Mouse (Mus musculus) forebrain, embryonic 16.5 days (tissue): ENCODE measurements around the gene Pigm. TPM values are rescaled to one million over a fixed set of nuclear protein-coding genes. Genes with fewer than 3 reads are reported as not detected.

Experiments
- ATAC-seq: fragments of 200-750 bp; cut with Nextera tagmentation; 2 replicates; pipeline ENCODE4 v1.8.0; 2017; ENCODE audit warnings: mild to moderate bottlenecking, moderate library complexity
- H3K27ac ChIP-seq: fragments of 300-500 bp; sonication (generic); 2 replicates; pipeline ENCODE4 v1.5.1; 2014; ENCODE audit warnings: low read length, control low read depth
- H3K27me3 ChIP-seq: fragments of 300-500 bp; sonication (generic); replicated peaks from 2 replicates; pipeline ENCODE4 v1.6.1; 2014; ENCODE audit warnings: low read length; ENCODE audit not compliant: control insufficient read depth, insufficient read depth
- H3K36me3 ChIP-seq: fragments of 300-500 bp; sonication (generic); 2 replicates; pipeline ENCODE4 v1.6.1; 2014; ENCODE audit not compliant: control insufficient read depth, insufficient read depth
- H3K4me1 ChIP-seq: fragments of 300-500 bp; sonication (generic); replicated peaks from 2 replicates; pipeline ENCODE4 v1.6.1; 2014; ENCODE audit warnings: low read length; ENCODE audit not compliant: control insufficient read depth, insufficient read depth
- H3K4me2 ChIP-seq: fragments of 300-500 bp; sonication (generic); 2 replicates; pipeline ENCODE4 v1.6.1; 2014; ENCODE audit warnings: mild to moderate bottlenecking, low read length, control low read depth
- H3K4me3 ChIP-seq: fragments of 300-500 bp; sonication (generic); replicated peaks from 2 replicates; pipeline ENCODE4 v1.5.1; 2014; ENCODE audit warnings: mild to moderate bottlenecking, low read length, control low read depth
- H3K9ac ChIP-seq: fragments of 300-500 bp; sonication (generic); replicated peaks from 2 replicates; pipeline ENCODE4 v1.6.1; 2014; ENCODE audit warnings: low read depth, low read length, control low read depth
- H3K9me3 ChIP-seq: fragments of 300-500 bp; sonication (generic); 2 replicates; pipeline ENCODE4 v1.6.1; 2016; ENCODE audit warnings: low read length; ENCODE audit not compliant: control insufficient read depth
- WGBS: fragments of 180-500 bp; shearing (Covaris S2); extraction: QIAGEN DNeasy Blood & Tissue Kit; methylation state at CpG from one replicate; pipeline ENCODE4 v1.1.7; 2014; 5-methylcytosine and 5-hydroxymethylcytosine counted together
- polyA plus RNA-seq: library from polyadenylated mRNA; unstranded; fragments of >200 nt; fragmentation: Nextera tagmentation; extraction: Ambion mirVana; gene quantifications from 2 replicates; pipeline ENCODE4 v1.2.1, GENCODE M21; 2015

Pigm gene
- polyA plus RNA-seq, 1 experiment from 2014 or later = 4.7 TPM

- WGBS = 33% methylated on average over 23 of the region's 23 CpGs
- ATAC-seq = peak; percentile 32; the same call in 1 of the 2 replicates
- 0 out of 2 replicates have a peak, but pooled peaks cover 8% of the 10 kb centered on the region for H3K4me1 ChIP-seq
- no peak overlapping the region for H3K27ac ChIP-seq
- peak overlapping the region; percentile 25; the same call in 1 of the 2 replicates for H3K4me2 ChIP-seq
- no peak overlapping the region for H3K4me3 ChIP-seq
- no peaks in the 10 kb centered on the region for H3K9me3 ChIP-seq
- H3K27me3 ChIP-seq = no peaks in the 10 kb centered on the region
- H3K9ac ChIP-seq = no peak overlapping the region
- H3K36me3 ChIP-seq = no peaks in the 10 kb centered on the region
Observed at GRCm38 (mm10) chr1:172368768-172369418, 7.5 kb upstream of the Pigm start.

GRCm38 (mm10) chr1:172376758-172377458, 562 bp downstream of the Pigm start:
- Histone ChIP-seq H3K9ac (peak overlapping the region; percentile 95), H3K4me1 (peaks cover 26% of the 10 kb centered on the region), H3K36me3 (no peaks in the 10 kb centered on the region), H3K27me3 (no peaks in the 10 kb centered on the region), H3K27ac (peak overlapping the region; percentile 56; the same call in 1 of the 2 replicates), H3K4me2 (peak overlapping the region; percentile 99), H3K4me3 (peak overlapping the region; percentile 97), H3K9me3 (no peaks in the 10 kb centered on the region)
- ATAC-seq = no peak
- 3% methylated on average over 62 of the region's 62 CpGs for WGBS

GRCm38 (mm10) chr1:172380066-172380465, 3.7 kb downstream of the Pigm start:
- WGBS = 68% methylated on average over 10 of the region's 10 CpGs

GRCm38 (mm10) chr1:172382090-172382489, 5.7 kb downstream of the Pigm start:
- H3K9me3 ChIP-seq = no peaks in the 10 kb centered on the region
- no peaks in the 10 kb centered on the region for H3K36me3 ChIP-seq
- H3K27me3 ChIP-seq = no peaks in the 10 kb centered on the region
- H3K27ac ChIP-seq = no peak overlapping the region
- H3K4me2 ChIP-seq = no peak overlapping the region
- 100% methylated on average over 1 of the region's 1 CpGs for WGBS
- H3K9ac ChIP-seq = no peak overlapping the region
- no peak for ATAC-seq
- no peak overlapping the region for H3K4me3 ChIP-seq
- H3K4me1 ChIP-seq = peaks cover 24% of the 10 kb centered on the region

More at GRCm38 (mm10) chr1:172380066-172380465, 3.7 kb downstream of the Pigm start:
- no peak overlapping the region for H3K9ac ChIP-seq
- no peak for ATAC-seq
- no peaks in the 10 kb centered on the region for H3K36me3 ChIP-seq
- H3K27me3 ChIP-seq = no peaks in the 10 kb centered on the region
- H3K4me2 ChIP-seq = no peak overlapping the region
- no peak overlapping the region for H3K27ac ChIP-seq
- no peaks in the 10 kb centered on the region for H3K9me3 ChIP-seq
- peaks cover 26% of the 10 kb centered on the region for H3K4me1 ChIP-seq
- no peak overlapping the region for H3K4me3 ChIP-seq

GRCm38 (mm10) chr1:172387246-172387645, 10.9 kb downstream of the Pigm start:
- H3K4me2 ChIP-seq = no peak overlapping the region
- ATAC-seq = peak; percentile 89
- no peak overlapping the region for H3K9ac ChIP-seq
- H3K27ac ChIP-seq = peak overlapping the region; percentile 75
- H3K9me3 ChIP-seq = no peaks in the 10 kb centered on the region
- no peaks in the 10 kb centered on the region for H3K36me3 ChIP-seq
- no peaks in the 10 kb centered on the region for H3K27me3 ChIP-seq
- no peak overlapping the region for H3K4me3 ChIP-seq
- WGBS = 34% methylated on average over 5 of the region's 5 CpGs
- H3K4me1 ChIP-seq = peaks cover 11% of the 10 kb centered on the region

GRCm38 (mm10) chr1:172390769-172391168, 14.4 kb downstream of the Pigm start:
- H3K27me3 ChIP-seq = no peaks in the 10 kb centered on the region
- no peak overlapping the region for H3K4me2 ChIP-seq
- peaks cover 13% of the 10 kb centered on the region for H3K4me1 ChIP-seq
- no peak overlapping the region for H3K27ac ChIP-seq
- WGBS = 83% methylated on average over 1 of the region's 1 CpGs
- H3K4me3 ChIP-seq = no peak overlapping the region
- H3K9me3 ChIP-seq = no peaks in the 10 kb centered on the region
- no peak overlapping the region for H3K9ac ChIP-seq
- H3K36me3 ChIP-seq = no peaks in the 10 kb centered on the region
- no peak for ATAC-seq

- Histone ChIP-seq H3K27me3 (no peaks in the 10 kb centered on the region), H3K4me2 (peak overlapping the region; percentile 44), H3K36me3 (no peaks in the 10 kb centered on the region), H3K27ac (no peak overlapping the region), H3K9ac (peak overlapping the region; percentile 7; the same call in 1 of the 2 replicates), H3K9me3 (no peaks in the 10 kb centered on the region), H3K4me3 (peak overlapping the region; percentile 8; the same call in 1 of the 2 replicates), H3K4me1 (peaks cover 12% of the 10 kb centered on the region)
- ATAC-seq = peak; percentile 26
- WGBS = 9% methylated on average over 20 of the region's 20 CpGs
Observed at GRCm38 (mm10) chr1:172391807-172392581, 15.6 kb downstream of the Pigm start.

- H3K9me3 ChIP-seq = no peaks in the 10 kb centered on the region
- H3K4me2 ChIP-seq = no peak overlapping the region
- H3K4me1 ChIP-seq = peaks cover 9% of the 10 kb centered on the region
- no peak overlapping the region for H3K27ac ChIP-seq
- no peak overlapping the region for H3K4me3 ChIP-seq
- 64% methylated on average over 2 of the region's 2 CpGs for WGBS
- H3K27me3 ChIP-seq = no peaks in the 10 kb centered on the region
- no peaks in the 10 kb centered on the region for H3K36me3 ChIP-seq
- H3K9ac ChIP-seq = no peak overlapping the region
- peak; percentile 45 for ATAC-seq
Observed at GRCm38 (mm10) chr1:172392643-172393170, 16.4 kb downstream of the Pigm start.

GRCm38 (mm10) chr1:172393739-172394138, 17.4 kb downstream of the Pigm start:
- WGBS = 27% methylated on average over 8 of the region's 8 CpGs
- Histone ChIP-seq H3K27me3 (no peaks in the 10 kb centered on the region), H3K36me3 (no peaks in the 10 kb centered on the region), H3K9ac (no peak overlapping the region), H3K9me3 (no peaks in the 10 kb centered on the region), H3K4me3 (no peak overlapping the region), H3K4me1 (peaks cover 9% of the 10 kb centered on the region), H3K4me2 (no peak overlapping the region), H3K27ac (no peak overlapping the region)
- no peak for ATAC-seq
